Mouse (Mus musculus) embryonic stem cell, embryonic (primary cell): Measurements from ENCODE around the gene Tmem183a.

Source experiments
- CTCF ChIA-PET, 4 experiments: fragments of 300-600 bp in 2 of 4; fragments of 350-600 bp in 2 of 4; sonication (Branson Sonifier 250); formaldehyde crosslinking; loops; one replicate each; lab custom pipeline; 2022; ENCODE audit warnings: inconsistent platforms in 2 of 4; lab: Charles Lee
- POLR2A ChIA-PET, 4 experiments: fragments of 300-600 bp in 2 of 4; fragments of 350-600 bp in 2 of 4; sonication (Branson Sonifier 250); formaldehyde crosslinking; loops; one replicate each; lab custom pipeline; 2022; ENCODE audit warnings: antibody characterized with exemption in 4 of 4, inconsistent platforms in 1 of 4; lab: Charles Lee

Gene Tmem183a

GRCm38 (mm10) chr1:134335924-134336810 is 25.6 kb downstream of the Tmem183a start:
- POLR2A ChIA-PET = interaction anchor here in 3 of 4 experiments (0.7 to 2.1 kb wide), 11 partner anchors 8 to 275 kb away, joined by 3 to 8 read pairs (median 5); partner anchors contain the start of gene Btg2 (in 1 of the 3)

GRCm38 (mm10) chr1:134335211-134335923 is 26.4 kb downstream of the Tmem183a start:
- CTCF ChIA-PET = interaction anchor here in 2 of 4 experiments (0.7 to 1.5 kb wide), 3 partner anchors 28 to 282 kb away, joined by 3 to 5 read pairs (median 4); no protein-coding TSS in a partner anchor

More at GRCm38 (mm10) chr1:134335924-134336810, 25.6 kb downstream of the Tmem183a start:
- CTCF ChIA-PET = interaction anchor here (0.5 to 1.9 kb wide), 8 partner anchors 9 to 437 kb away, joined by 3 to 7 read pairs (median 4); partner anchors contain the start of gene Rabif (in 1 of the 4)

GRCm38 (mm10) chr1:134334111-134334827 is 27.5 kb downstream of the Tmem183a start:
- ChIA-PET POLR2A (interaction anchor here in 3 of 4 experiments (0.7 to 1.3 kb wide), 5 partner anchors 9 to 227 kb away, joined by 3 to 6 read pairs (median 4); no protein-coding TSS in a partner anchor), CTCF (interaction anchor here (0.6 to 4.0 kb wide), 6 partner anchors 116 to 865 kb away, joined by 3 to 33 read pairs (median 4); no protein-coding TSS in a partner anchor)

More at GRCm38 (mm10) chr1:134335211-134335923, 26.4 kb downstream of the Tmem183a start:
- POLR2A ChIA-PET = interaction anchor here in 1 of 4 experiments (1.1 to 1.2 kb wide), 2 partner anchors 9 to 64 kb away, joined by 4 to 6 read pairs; no protein-coding TSS in a partner anchor

GRCm38 (mm10) chr1:134333371-134334110 is 28.2 kb downstream of the Tmem183a start:
- POLR2A ChIA-PET = interaction anchor here in 2 of 4 experiments (0.7 to 1.3 kb wide), 2 partner anchors 36 to 228 kb away, joined by 3 to 5 read pairs; no protein-coding TSS in a partner anchor
- CTCF ChIA-PET = interaction anchor here in 3 of 4 experiments (0.7 to 4.0 kb wide), 4 partner anchors 33 to 866 kb away, joined by 3 to 33 read pairs (median 4); no protein-coding TSS in a partner anchor

GRCm38 (mm10) chr1:134332770-134333271 is 29.0 kb downstream of the Tmem183a start, which contains the start of gene Ppfia4:
Gene Ppfia4, minus strand, starts transcription at chr1:134332928.
- CTCF ChIA-PET = interaction anchor here (0.7 to 4.0 kb wide), 16 partner anchors 9 to 305 kb away, joined by 3 to 33 read pairs (median 4); partner anchors contain the start of gene Chit1 (in 1 of the 4)
- POLR2A ChIA-PET = interaction anchor here in 2 of 4 experiments (1.0 to 1.5 kb wide), 3 partner anchors 12 to 212 kb away, joined by 3 to 5 read pairs (median 4); no protein-coding TSS in a partner anchor

- CTCF ChIA-PET = interaction anchor here (0.6 to 4.0 kb wide), 28 partner anchors 8 to 306 kb away, joined by 3 to 33 read pairs (median 3); partner anchors contain the start of gene Chit1 (in 1 of the 4)
- POLR2A ChIA-PET = interaction anchor here in 2 of 4 experiments (1.0 to 1.5 kb wide), 4 partner anchors 12 to 211 kb away, joined by 3 to 5 read pairs (median 4); no protein-coding TSS in a partner anchor
Measured at GRCm38 (mm10) chr1:134331879-134332635, 29.7 kb downstream of the Tmem183a start.

GRCm38 (mm10) chr1:134326841-134327346 is 34.9 kb downstream of the Tmem183a start:
- POLR2A ChIA-PET = interaction anchor here in 2 of 4 experiments (0.6 to 4.8 kb wide), 19 partner anchors 9 to 804 kb away, joined by 3 to 33 read pairs (median 4); partner anchors contain the start of genes Adipor1 (in 1 of the 2), Btg2 (in 1 of the 2), Kdm5b (in 1 of the 2) and Klhl12 (in 1 of the 2)
- CTCF ChIA-PET = interaction anchor here in 3 of 4 experiments (0.5 to 1.8 kb wide), 12 partner anchors 10 to 274 kb away, joined by 3 to 7 read pairs (median 4); no protein-coding TSS in a partner anchor

GRCm38 (mm10) chr1:134322591-134322990 is 39.2 kb downstream of the Tmem183a start:
- POLR2A ChIA-PET = interaction anchor here in 2 of 4 experiments (1.1 to 1.6 kb wide), 5 partner anchors 21 to 200 kb away, joined by 3 to 6 read pairs (median 4); no protein-coding TSS in a partner anchor
- CTCF ChIA-PET = interaction anchor here (0.6 to 1.3 kb wide), 7 partner anchors 22 to 259 kb away, joined by 3 to 4 read pairs (median 3); no protein-coding TSS in a partner anchor

GRCm38 (mm10) chr1:134320691-134321301 is 41.0 kb downstream of the Tmem183a start:
- ChIA-PET CTCF (interaction anchor here in 1 of 4 experiments (1.0 kb wide), 1 partner anchor 77 kb away, joined by 3 read pairs; no protein-coding TSS in a partner anchor), POLR2A (interaction anchor here in 2 of 4 experiments (0.7 to 2.2 kb wide), 4 partner anchors 9 to 194 kb away, joined by 3 to 5 read pairs (median 3); no protein-coding TSS in a partner anchor)

- ChIA-PET CTCF (interaction anchor here in 2 of 4 experiments (1.4 kb wide), 2 partner anchors 11 to 16 kb away, joined by 3 to 5 read pairs; no protein-coding TSS in a partner anchor), POLR2A (interaction anchor here in 2 of 4 experiments (0.5 to 2.2 kb wide), 7 partner anchors 8 to 766 kb away, joined by 3 to 6 read pairs (median 4); no protein-coding TSS in a partner anchor)
Measured at GRCm38 (mm10) chr1:134318261-134318660, 43.5 kb downstream of the Tmem183a start.

- POLR2A ChIA-PET = interaction anchor here in 3 of 4 experiments (0.6 to 2.2 kb wide), 10 partner anchors 8 to 432 kb away, joined by 3 to 7 read pairs (median 3); no protein-coding TSS in a partner anchor
- CTCF ChIA-PET = interaction anchor here in 1 of 4 experiments (1.3 kb wide), 1 partner anchor 196 kb away, joined by 4 read pairs; no protein-coding TSS in a partner anchor
Measured at GRCm38 (mm10) chr1:134316361-134316760, 45.4 kb downstream of the Tmem183a start.

GRCm38 (mm10) chr1:134315181-134315580 is 46.6 kb downstream of the Tmem183a start:
- CTCF ChIA-PET = interaction anchor here in 2 of 4 experiments (0.6 to 0.7 kb wide), 2 partner anchors 161 to 193 kb away, joined by 3 to 5 read pairs; no protein-coding TSS in a partner anchor

GRCm38 (mm10) chr1:134311760-134312159 is 50.0 kb downstream of the Tmem183a start:
- POLR2A ChIA-PET = interaction anchor here in 3 of 4 experiments (0.6 to 1.6 kb wide), 10 partner anchors 9 to 21 kb away, joined by 3 to 7 read pairs (median 4); no protein-coding TSS in a partner anchor
- CTCF ChIA-PET = no interaction called here

More at GRCm38 (mm10) chr1:134315181-134315580, 46.6 kb downstream of the Tmem183a start:
- POLR2A ChIA-PET = interaction anchor here in 2 of 4 experiments (0.7 to 1.6 kb wide), 3 partner anchors 10 to 164 kb away, joined by 3 to 4 read pairs (median 3); no protein-coding TSS in a partner anchor
